Mouse (Mus musculus): ENCODE measurements around the gene A030005L19Rik. TPM values are rescaled to one million over a fixed set of nuclear protein-coding genes. Genes with fewer than 3 reads are reported as not detected.
"Not testable (repeated sequence)": the region's sequence is repeated elsewhere in the genome, so short reads cannot be mapped to it uniquely, and the experiment has no call there.

Gene A030005L19Rik
- polyA plus RNA-seq, 1 experiment: 2.3 TPM

DNA sequence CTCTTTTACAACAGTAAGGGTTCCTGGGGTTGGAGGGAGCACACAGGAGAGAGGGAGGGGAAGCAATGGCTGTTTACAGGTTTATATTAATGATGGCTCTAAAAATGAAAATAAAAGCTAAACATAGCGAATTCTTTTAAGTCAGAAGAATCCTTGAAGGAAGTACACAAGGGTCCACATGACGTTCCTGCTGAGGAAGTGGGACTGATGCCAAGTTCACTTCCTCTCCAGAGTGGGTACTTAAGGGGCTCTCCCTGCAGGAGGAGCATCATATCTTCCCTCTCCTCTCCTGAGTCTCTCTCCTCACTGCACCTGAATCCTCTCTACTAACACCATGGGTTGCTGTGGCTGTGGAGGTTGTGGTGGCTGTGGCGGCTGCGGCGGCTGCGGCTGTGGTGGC lies 11.5 kb downstream of the A030005L19Rik start, which contains the start of gene A030014E15Rik:
A030014E15Rik (plus strand) TSS at position 268 of the 400 bp plus-strand sequence.
- Histone ChIP-seq H3K4me1 (ENCODE audit: control insufficient read depth, insufficient read depth, low read length) (no peaks in the 10 kb centered on the region), H3K27me3 (ENCODE audit: control insufficient read depth, insufficient read depth, low read length) (no peaks in the 10 kb centered on the region)
- WGBS: 83% methylated on average over 6 of the region's 6 CpGs

DNA sequence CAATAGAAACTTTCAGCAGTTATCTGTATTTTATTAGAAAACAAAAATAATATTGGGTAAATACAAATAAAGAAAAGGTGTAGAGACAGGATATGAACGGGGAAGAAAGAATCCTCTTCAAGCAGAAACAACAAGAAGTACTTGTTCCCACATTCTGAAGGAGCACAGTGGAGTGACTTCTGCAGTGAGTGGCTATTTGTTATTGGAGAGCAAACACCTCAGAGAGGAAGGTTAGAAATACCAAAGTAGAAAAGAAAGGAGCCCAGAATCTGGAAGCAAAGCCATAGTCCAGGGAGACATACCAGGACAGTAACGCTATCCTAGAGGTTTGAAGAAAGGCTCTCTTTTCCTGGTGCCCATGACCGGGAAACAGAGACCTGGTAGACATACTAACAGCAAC lies 17.4 kb downstream of the A030005L19Rik start:
- H3K27me3 ChIP-seq (ENCODE audit: control insufficient read depth, insufficient read depth, low read length); DNase-seq; H3K4me1 ChIP-seq (ENCODE audit: control insufficient read depth, insufficient read depth, low read length); H3K4me3 ChIP-seq (replicated peaks; ENCODE audit: insufficient read depth, low read depth, low read length); H3K27ac ChIP-seq (ENCODE audit: insufficient read depth, low read length): not testable (repeated sequence)
- 88% methylated on average over 3 of the region's 3 CpGs for WGBS

More for the DNA sequence above, 11.5 kb downstream of the A030005L19Rik start, which contains the start of gene A030014E15Rik:
- no peak within 1 kb of the TSS for H3K27ac ChIP-seq (ENCODE audit: insufficient read depth, low read length)
- no peak for TF ChIP-seq CTCF (IDR thresholded peaks at IDR 0.05; ENCODE audit: borderline replicate concordance, insufficient read depth, low read depth, low read length)
- no peak for TF ChIP-seq POLR2A (IDR thresholded peaks at IDR 0.05; ENCODE audit: borderline replicate concordance, insufficient read depth, low read length)
- H3K4me3 ChIP-seq (replicated peaks; ENCODE audit: insufficient read depth, low read depth, low read length): no peak within 1 kb of the TSS
- DNase-seq: no peak

DNA sequence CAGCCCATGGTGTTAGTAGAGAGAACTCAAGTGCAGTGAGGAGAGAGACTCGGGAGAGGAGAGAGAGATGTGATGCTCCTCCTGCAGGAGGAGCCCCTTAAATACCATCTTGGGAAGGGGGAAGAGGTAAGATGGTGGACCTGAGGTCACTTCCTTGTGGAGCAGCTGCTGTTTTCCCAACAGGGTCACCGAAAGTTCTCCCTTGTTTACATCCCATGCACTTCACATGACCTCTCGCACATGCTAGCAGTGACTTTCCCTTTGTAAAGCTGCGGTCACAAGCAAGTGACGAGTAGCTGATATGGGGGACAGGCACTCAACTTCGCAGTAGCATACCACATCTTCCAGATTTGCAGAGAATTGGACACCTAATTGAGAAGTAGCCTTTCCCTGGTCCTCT lies 18.2 kb downstream of the A030005L19Rik start, which contains the start of gene Gm6217:
Gm6217 (minus strand) TSS at position 74 of the 400 bp plus-strand sequence.
- no CpG with 5 or more reads among the region's 6 CpGs for WGBS
- H3K27ac ChIP-seq (ENCODE audit: insufficient read depth, low read length); H3K4me3 ChIP-seq (replicated peaks; ENCODE audit: insufficient read depth, low read depth, low read length); H3K4me1 ChIP-seq (ENCODE audit: control insufficient read depth, insufficient read depth, low read length); H3K27me3 ChIP-seq (ENCODE audit: control insufficient read depth, insufficient read depth, low read length); DNase-seq: not testable (repeated sequence)

DNA sequence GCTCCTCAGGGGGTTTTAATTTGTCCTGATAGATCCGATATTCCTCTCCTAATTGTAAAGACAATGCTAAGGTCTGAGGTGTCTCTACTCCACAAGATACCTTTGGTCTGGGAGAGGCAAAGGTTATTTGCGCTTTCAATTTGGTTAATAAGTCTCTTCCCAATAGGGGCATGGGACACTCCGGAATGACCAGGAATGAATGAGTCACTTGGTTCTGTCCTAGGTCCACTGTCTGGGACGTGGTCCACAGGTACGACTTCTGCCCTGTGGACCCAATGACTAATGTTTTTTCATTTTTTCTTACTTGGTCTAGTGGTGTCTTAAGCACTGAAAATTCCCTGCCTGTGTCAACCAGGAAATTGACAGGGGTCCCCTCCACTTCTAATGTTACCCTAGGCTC lies 25.5 kb downstream of the A030005L19Rik start:
- Histone ChIP-seq H3K4me3 (replicated peaks; ENCODE audit: insufficient read depth, low read depth, low read length) (no peak overlapping the region), H3K27me3 (ENCODE audit: control insufficient read depth, insufficient read depth, low read length) (no peaks in the 10 kb centered on the region), H3K27ac (ENCODE audit: insufficient read depth, low read length) (no peak overlapping the region), H3K4me1 (ENCODE audit: control insufficient read depth, insufficient read depth, low read length) (no peaks in the 10 kb centered on the region)
- TF ChIP-seq POLR2A (IDR thresholded peaks at IDR 0.05; ENCODE audit: borderline replicate concordance, insufficient read depth, low read length) (no peak), CTCF (IDR thresholded peaks at IDR 0.05; ENCODE audit: borderline replicate concordance, insufficient read depth, low read depth, low read length) (no peak)
- DNase-seq: no peak
- WGBS: 94% methylated on average over 5 of the region's 5 CpGs

DNA sequence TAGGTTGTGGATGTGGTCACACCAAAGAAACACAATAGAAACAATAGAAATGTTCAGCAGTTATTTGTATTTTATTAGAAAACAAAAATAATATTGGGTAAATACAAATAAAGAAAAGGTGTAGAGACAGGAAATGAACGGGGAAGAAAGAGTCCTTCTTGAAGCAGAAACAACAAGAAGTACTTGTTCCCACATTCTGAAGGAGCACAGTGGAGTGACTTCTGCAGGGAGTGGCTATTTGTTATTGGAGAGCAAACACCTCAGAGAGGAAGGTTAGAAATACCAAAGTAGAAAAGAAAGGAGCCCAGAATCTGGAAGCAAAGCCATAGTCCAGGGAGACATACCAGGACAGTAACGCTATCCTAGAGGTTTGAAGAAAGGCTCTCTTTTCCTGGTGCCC lies 29.4 kb downstream of the A030005L19Rik start:
- H3K4me3 ChIP-seq (replicated peaks; ENCODE audit: insufficient read depth, low read depth, low read length); DNase-seq; H3K27ac ChIP-seq (ENCODE audit: insufficient read depth, low read length); H3K4me1 ChIP-seq (ENCODE audit: control insufficient read depth, insufficient read depth, low read length); H3K27me3 ChIP-seq (ENCODE audit: control insufficient read depth, insufficient read depth, low read length): not testable (repeated sequence)
- 89% methylated on average over 2 of the region's 2 CpGs for WGBS

DNA sequence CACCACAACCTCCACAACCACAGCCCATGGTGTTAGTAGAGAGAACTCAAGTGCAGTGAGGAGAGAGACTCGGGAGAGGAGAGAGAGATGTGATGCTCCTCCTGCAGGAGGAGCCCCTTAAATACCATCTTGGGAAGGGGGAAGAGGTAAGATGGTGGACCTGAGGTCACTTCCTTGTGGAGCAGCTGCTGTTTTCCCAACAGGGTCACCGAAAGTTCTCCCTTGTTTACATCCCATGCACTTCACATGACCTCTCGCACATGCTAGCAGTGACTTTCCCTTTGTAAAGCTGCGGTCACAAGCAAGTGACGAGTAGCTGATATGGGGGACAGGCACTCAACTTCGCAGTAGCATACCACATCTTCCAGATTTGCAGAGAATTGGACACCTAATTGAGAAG lies 30.2 kb downstream of the A030005L19Rik start, which contains the start of gene A030003K21Rik:
A030003K21Rik (minus strand) TSS at position 94 of the 400 bp plus-strand sequence.
- H3K4me3 ChIP-seq (replicated peaks; ENCODE audit: insufficient read depth, low read depth, low read length); DNase-seq; H3K4me1 ChIP-seq (ENCODE audit: control insufficient read depth, insufficient read depth, low read length); H3K27me3 ChIP-seq (ENCODE audit: control insufficient read depth, insufficient read depth, low read length); H3K27ac ChIP-seq (ENCODE audit: insufficient read depth, low read length): not testable (repeated sequence)
- no CpG with 5 or more reads among the region's 6 CpGs for WGBS

DNA sequence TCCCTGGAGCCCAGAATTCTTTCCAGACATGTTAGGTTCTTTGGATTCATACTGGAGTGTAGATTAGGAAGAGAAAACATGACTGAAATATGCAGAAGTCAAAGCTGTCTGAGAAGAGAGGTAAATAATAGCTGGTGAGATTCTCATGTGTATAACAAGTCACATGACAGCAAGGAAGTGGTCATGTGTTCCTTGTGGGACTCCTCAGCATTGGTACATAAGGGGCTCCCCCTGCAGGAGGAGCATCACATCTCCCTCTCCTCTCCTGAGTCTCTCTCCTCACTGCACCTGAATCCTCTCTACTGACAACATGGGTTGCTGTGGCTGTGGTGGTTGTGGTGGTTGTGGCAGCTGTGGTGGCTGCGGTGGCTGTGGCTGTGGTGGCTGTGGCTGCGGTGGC lies 32.9 kb downstream of the A030005L19Rik start:
- H3K4me3 ChIP-seq (replicated peaks; ENCODE audit: insufficient read depth, low read depth, low read length); H3K27me3 ChIP-seq (ENCODE audit: control insufficient read depth, insufficient read depth, low read length); H3K4me1 ChIP-seq (ENCODE audit: control insufficient read depth, insufficient read depth, low read length); DNase-seq; H3K27ac ChIP-seq (ENCODE audit: insufficient read depth, low read length): not testable (repeated sequence)
- WGBS: 100% methylated on average over 2 of the region's 2 CpGs

DNA sequence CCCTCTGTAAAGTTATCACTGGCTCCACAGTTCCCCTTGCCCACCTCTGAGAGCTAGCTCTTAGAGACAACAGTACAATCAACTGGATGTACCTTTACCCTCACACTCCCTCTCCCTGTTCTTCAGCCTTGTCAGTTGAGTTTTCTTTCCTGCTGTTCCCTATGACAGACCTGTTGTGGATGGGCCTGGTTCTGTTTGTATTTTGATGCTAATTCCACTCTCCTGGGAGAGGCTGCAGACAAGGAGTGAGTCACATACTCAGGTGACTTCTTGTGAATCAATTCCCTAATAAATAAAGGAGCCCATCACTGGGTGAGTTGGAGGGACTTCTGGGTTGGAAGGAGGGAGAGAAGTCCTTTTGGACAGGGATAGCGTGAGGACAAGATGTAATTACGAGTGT lies 35.5 kb downstream of the A030005L19Rik start:
- Histone ChIP-seq H3K27me3 (ENCODE audit: control insufficient read depth, insufficient read depth, low read length) (no peaks in the 10 kb centered on the region), H3K27ac (ENCODE audit: insufficient read depth, low read length) (no peak overlapping the region)
- 94% methylated on average over 2 of the region's 2 CpGs for WGBS

DNA sequence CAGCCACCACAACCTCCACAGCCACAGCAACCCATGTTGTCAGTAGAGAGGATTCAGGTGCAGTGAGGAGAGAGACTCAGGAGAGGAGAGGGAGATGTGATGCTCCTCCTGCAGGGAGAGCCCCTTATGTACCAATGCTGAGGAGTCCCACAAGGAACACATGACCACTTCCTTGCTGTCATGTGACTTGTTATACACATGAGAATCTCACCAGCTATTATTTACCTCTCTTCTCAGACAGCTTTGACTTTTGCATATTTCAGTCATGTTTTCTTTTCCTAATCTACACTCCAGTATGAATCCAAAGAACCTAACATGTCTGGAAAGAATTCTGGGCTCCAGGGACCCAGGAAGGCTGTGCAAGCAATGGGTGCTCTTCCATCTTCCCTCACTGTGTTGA lies 42.8 kb downstream of the A030005L19Rik start, which contains the start of gene Gm7544:
Gm7544 (minus strand) TSS at position 101 of the 400 bp plus-strand sequence.
- not testable (repeated sequence) for H3K4me3 ChIP-seq (replicated peaks; ENCODE audit: insufficient read depth, low read depth, low read length); H3K27ac ChIP-seq (ENCODE audit: insufficient read depth, low read length); H3K27me3 ChIP-seq (ENCODE audit: control insufficient read depth, insufficient read depth, low read length); H3K4me1 ChIP-seq (ENCODE audit: control insufficient read depth, insufficient read depth, low read length); DNase-seq

More for the DNA sequence above, 35.5 kb downstream of the A030005L19Rik start:
- no peak for DNase-seq
- TF ChIP-seq CTCF (IDR thresholded peaks at IDR 0.05; ENCODE audit: borderline replicate concordance, insufficient read depth, low read depth, low read length): no peak
- TF ChIP-seq POLR2A (IDR thresholded peaks at IDR 0.05; ENCODE audit: borderline replicate concordance, insufficient read depth, low read length): no peak
- Histone ChIP-seq H3K4me3 (replicated peaks; ENCODE audit: insufficient read depth, low read depth, low read length) (no peak overlapping the region), H3K4me1 (ENCODE audit: control insufficient read depth, insufficient read depth, low read length) (no peaks in the 10 kb centered on the region)
